Mouse (Mus musculus) testis, adult 2 months (tissue): ENCODE data around the gene Polg. TPM values are rescaled to one million over a fixed set of nuclear protein-coding genes. Genes with fewer than 3 reads are reported as not detected.

ENCODE experiments used
- H3K27ac ChIP-seq: fragments of 200-500 bp; 2 replicates; pipeline ENCODE4 v1.5.1; 2012; ENCODE audit warnings: low read depth, low read length; ENCODE audit not compliant: control insufficient read depth, insufficient read depth
- H3K27me3 ChIP-seq: fragments of 200-500 bp; 2 replicates; pipeline ENCODE4 v1.6.1; 2012; ENCODE audit warnings: mild to moderate bottlenecking, low read length, moderate library complexity; ENCODE audit not compliant: control insufficient read depth, insufficient read depth
- H3K36me3 ChIP-seq: fragments of 200-500 bp; 2 replicates; pipeline ENCODE4 v1.6.1; 2012; ENCODE audit warnings: mild to moderate bottlenecking, low read length; ENCODE audit not compliant: control insufficient read depth, insufficient read depth
- H3K4me1 ChIP-seq: fragments of 200-500 bp; 2 replicates; pipeline ENCODE4 v1.6.1; 2012; ENCODE audit warnings: low read length; ENCODE audit not compliant: control insufficient read depth, insufficient read depth
- H3K4me3 ChIP-seq: fragments of 200-500 bp; 2 replicates; pipeline ENCODE4 v1.5.1; 2012; ENCODE audit warnings: low read depth, mild to moderate bottlenecking, low read length, moderate library complexity, mixed read lengths; ENCODE audit not compliant: control insufficient read depth
- CTCF ChIP-seq: fragments of 200-500 bp; IDR thresholded peaks from 2 replicates; pipeline ENCODE4 v1.5.1; 2012; ENCODE audit warnings: low read depth, mild to moderate bottlenecking, inconsistent platforms, low read length, moderate library complexity; ENCODE audit not compliant: control insufficient read depth, insufficient read depth, insufficient replicate concordance
- POLR2A ChIP-seq: fragments of 200-500 bp; IDR thresholded peaks from 2 replicates; pipeline ENCODE4 v1.6.1; 2012; ENCODE audit warnings: low read depth, mild to moderate bottlenecking, inconsistent platforms, low read length, moderate library complexity; ENCODE audit not compliant: control insufficient read depth
- polyA plus RNA-seq: library from polyadenylated mRNA; depleted of rRNA; stranded (reverse); fragments of >200 nt; gene quantifications from 2 replicates; pipeline ENCODE4 v1.2.3, GENCODE M21; 2012; rRNA removed

Polg gene
- polyA plus RNA-seq: 74.5 and 78.3 TPM in 2 replicates

GRCm38 (mm10) chr7:79466053-79466901, at the start of gene Polg:
Gene Polg (minus strand): TSS chr7:79466362.
- Histone ChIP-seq H3K36me3 (peaks cover 5% of the 10 kb centered on the region), H3K4me1 (peaks cover 22% of the 10 kb centered on the region), H3K27ac (peak within 1 kb of the TSS; percentile 69), H3K27me3 (no peaks in the 10 kb centered on the region), H3K4me3 (peak within 1 kb of the TSS; percentile 90)
- no peak; the same call in 1 of the 2 replicates for TF ChIP-seq CTCF
- TF ChIP-seq POLR2A: peak; percentile 86

DNA sequence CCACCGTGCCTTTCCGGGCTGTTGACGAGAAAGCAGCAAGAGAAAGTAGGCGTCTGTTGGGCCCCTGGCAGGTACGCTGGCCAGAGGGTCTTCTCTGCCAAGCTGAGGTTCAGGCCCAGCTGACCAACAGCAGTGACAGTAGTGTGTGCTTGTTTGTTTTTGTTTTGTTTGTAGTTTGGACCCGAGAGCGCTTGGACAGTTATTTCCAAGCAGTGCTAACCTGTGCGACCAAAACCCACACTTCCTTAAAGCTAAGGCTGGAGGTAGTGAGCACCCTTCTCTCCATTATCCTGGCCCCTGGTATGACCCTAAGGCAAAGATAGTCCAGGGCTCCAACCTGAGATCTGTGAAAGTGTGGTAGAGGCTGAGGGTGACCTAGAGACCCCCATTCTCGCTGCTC, 49.7 kb upstream of the Polg start:
- Histone ChIP-seq H3K4me3 (peak overlapping the region; percentile 91), H3K36me3 (no peaks in the 10 kb centered on the region), H3K4me1 (peaks cover 16% of the 10 kb centered on the region), H3K27me3 (no peaks in the 10 kb centered on the region), H3K27ac (no peak overlapping the region)
- TF ChIP-seq POLR2A (no peak), CTCF (no peak)

GRCm38 (mm10) chr7:79515221-79515743, 49.1 kb upstream of the Polg start:
- peak overlapping the region; percentile 91 for H3K4me3 ChIP-seq
- no peaks in the 10 kb centered on the region for H3K36me3 ChIP-seq
- TF ChIP-seq CTCF (no peak), POLR2A (no peak)
- peak overlapping the region; percentile 79 for H3K27ac ChIP-seq
- peaks cover 16% of the 10 kb centered on the region for H3K4me1 ChIP-seq
- no peaks in the 10 kb centered on the region for H3K27me3 ChIP-seq

- H3K27me3 ChIP-seq: no peaks in the 10 kb centered on the region
Measured at GRCm38 (mm10) chr7:79514361-79514881, 48.3 kb upstream of the Polg start.

GRCm38 (mm10) chr7:79513466-79513865, 47.3 kb upstream of the Polg start:
- no peaks in the 10 kb centered on the region for H3K27me3 ChIP-seq
- H3K27ac ChIP-seq: no peak overlapping the region
- H3K4me1 ChIP-seq: peaks cover 16% of the 10 kb centered on the region
- TF ChIP-seq POLR2A (no peak), CTCF (no peak)
- no peak overlapping the region for H3K4me3 ChIP-seq
- no peaks in the 10 kb centered on the region for H3K36me3 ChIP-seq

More at GRCm38 (mm10) chr7:79514361-79514881, 48.3 kb upstream of the Polg start:
- Histone ChIP-seq H3K4me1 (peaks cover 16% of the 10 kb centered on the region), H3K4me3 (peak overlapping the region; percentile 91), H3K36me3 (no peaks in the 10 kb centered on the region), H3K27ac (peak overlapping the region; percentile 79; the same call in 1 of the 2 replicates)
- TF ChIP-seq CTCF (no peak), POLR2A (no peak)

DNA sequence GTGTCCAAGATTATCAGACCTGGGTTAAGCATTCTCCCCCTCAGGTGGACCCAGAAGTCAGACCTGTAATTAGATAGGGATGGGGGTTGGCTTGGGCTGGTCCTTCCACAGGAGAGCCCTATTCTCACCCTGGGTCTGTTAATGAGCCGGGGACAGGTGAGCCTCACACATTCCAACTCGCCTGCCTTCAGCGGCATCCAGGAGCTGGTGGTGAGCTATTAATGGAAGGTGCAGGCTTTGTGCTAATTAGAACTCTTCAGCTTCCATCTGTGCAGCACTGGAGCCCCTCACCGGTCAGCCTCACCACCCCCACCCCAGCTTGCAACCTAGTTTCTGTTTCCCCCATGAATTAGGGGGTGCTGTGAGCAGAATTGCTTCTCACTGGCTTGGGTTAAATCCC, 46.3 kb upstream of the Polg start:
- Histone ChIP-seq H3K4me3 (no peak overlapping the region), H3K27ac (no peak overlapping the region), H3K4me1 (peaks cover 19% of the 10 kb centered on the region), H3K36me3 (no peaks in the 10 kb centered on the region), H3K27me3 (no peaks in the 10 kb centered on the region)
- TF ChIP-seq CTCF (no peak), POLR2A (no peak)

GRCm38 (mm10) chr7:79511656-79512055, 45.5 kb upstream of the Polg start:
- Histone ChIP-seq H3K36me3 (no peaks in the 10 kb centered on the region), H3K27me3 (no peaks in the 10 kb centered on the region), H3K4me3 (no peak overlapping the region), H3K4me1 (peaks cover 19% of the 10 kb centered on the region), H3K27ac (no peak overlapping the region)
- TF ChIP-seq POLR2A: no peak
- no peak for TF ChIP-seq CTCF
